Mouse (Mus musculus) erythroblast, embryonic 14.5 days (primary cell): ENCODE measurements around the gene Sept8. TPM values are rescaled to one million over a fixed set of nuclear protein-coding genes. Genes with fewer than 3 reads are reported as not detected.

Experiments
- H3K27me3 ChIP-seq: 2 replicates; pipeline ENCODE4 v1.6.1; 2012; ENCODE audit warnings: inconsistent platforms; ENCODE audit not compliant: control insufficient read depth
- H3K36me3 ChIP-seq: 2 replicates; pipeline ENCODE4 v1.6.1; 2012; ENCODE audit warnings: mild to moderate bottlenecking, inconsistent platforms; ENCODE audit not compliant: control insufficient read depth
- H3K4me1 ChIP-seq: 2 replicates; pipeline ENCODE4 v1.6.1; 2012; ENCODE audit warnings: inconsistent platforms; ENCODE audit not compliant: control insufficient read depth
- H3K4me3 ChIP-seq: replicated peaks from 2 replicates; pipeline ENCODE3; 2012; ENCODE audit warnings: moderate library complexity, mild to moderate bottlenecking, inconsistent platforms
- H3K9me3 ChIP-seq: 2 replicates; pipeline ENCODE4 v1.6.1; 2012; ENCODE audit warnings: low read length, inconsistent platforms, mixed read lengths; ENCODE audit not compliant: control insufficient read depth
- GATA1 ChIP-seq: IDR thresholded peaks from 2 replicates; pipeline ENCODE4 v1.6.1; 2012; ENCODE audit warnings: low read length, inconsistent platforms, mixed read lengths
- TAL1 ChIP-seq: IDR thresholded peaks from 3 replicates; pipeline ENCODE4 v1.6.1; 2012; ENCODE audit warnings: low read length, inconsistent platforms, mixed read lengths
- polyA plus RNA-seq: library from polyadenylated mRNA; stranded (reverse); fragments of >175 nt; gene quantifications from 2 replicates; pipeline ENCODE4 v1.2.3, GENCODE M21; 2012

Gene Sept8
- polyA plus RNA-seq, 1 experiment = 7.8 TPM

DNA sequence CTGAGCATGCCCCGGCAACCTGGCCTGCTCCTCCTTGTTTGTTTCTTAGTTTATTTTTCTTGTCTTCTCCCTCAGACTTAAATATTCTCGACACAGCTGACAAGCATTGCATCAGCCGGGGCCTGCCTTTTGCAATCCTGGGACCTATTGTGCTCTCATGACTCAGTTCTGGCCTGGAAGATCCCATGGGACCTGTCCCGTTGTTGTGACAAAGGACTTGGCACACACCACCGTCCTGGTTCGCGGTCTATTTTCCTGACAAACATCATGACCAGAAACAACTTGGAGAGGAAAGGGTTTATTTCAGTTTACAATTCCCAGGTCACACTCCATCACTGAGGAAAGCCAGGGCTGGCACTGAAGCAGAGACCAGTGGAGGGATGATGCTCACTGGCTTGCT is 10.9 kb upstream of the Sept8 start:
- H3K4me1 ChIP-seq = peaks cover 2% of the 10 kb centered on the region
- TF ChIP-seq GATA1 (no peak), TAL1 (no peak)
- H3K27me3 ChIP-seq = peaks cover 3% of the 10 kb centered on the region
- H3K9me3 ChIP-seq = no peaks in the 10 kb centered on the region
- H3K36me3 ChIP-seq = no peaks in the 10 kb centered on the region
- H3K4me3 ChIP-seq = no peak overlapping the region

DNA sequence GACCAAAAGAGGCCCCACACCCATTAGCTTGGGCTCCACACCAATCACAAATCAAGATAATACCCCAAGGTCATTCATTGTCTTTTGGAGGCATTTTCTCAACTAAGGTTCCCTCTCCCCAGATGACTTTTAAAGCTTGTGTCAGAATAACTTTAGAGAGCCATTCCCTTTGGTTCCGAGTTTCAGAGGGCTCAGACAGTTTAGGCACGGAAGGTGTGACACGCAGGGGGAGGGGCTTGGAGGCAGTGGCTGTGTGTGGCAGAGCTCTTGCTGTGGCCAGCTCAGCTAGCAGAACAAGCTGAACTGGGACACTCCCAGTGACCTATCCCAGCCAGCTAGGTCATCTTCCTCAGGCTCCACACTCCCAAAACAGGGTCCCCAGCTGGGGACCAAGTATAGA is 10.5 kb upstream of the Sept8 start:
- H3K4me1 ChIP-seq = peaks cover 2% of the 10 kb centered on the region
- no peak overlapping the region for H3K4me3 ChIP-seq
- no peaks in the 10 kb centered on the region for H3K36me3 ChIP-seq
- H3K27me3 ChIP-seq = peaks cover 3% of the 10 kb centered on the region
- no peaks in the 10 kb centered on the region for H3K9me3 ChIP-seq
- TF ChIP-seq TAL1 (no peak), GATA1 (no peak)

GRCm38 (mm10) chr11:53510351-53510750 is 8.7 kb upstream of the Sept8 start:
- no peak overlapping the region for H3K4me3 ChIP-seq
- H3K4me1 ChIP-seq = peaks cover 2% of the 10 kb centered on the region
- no peak for TF ChIP-seq GATA1
- TF ChIP-seq TAL1 = no peak
- no peaks in the 10 kb centered on the region for H3K36me3 ChIP-seq
- H3K9me3 ChIP-seq = no peaks in the 10 kb centered on the region
- H3K27me3 ChIP-seq = peaks cover 3% of the 10 kb centered on the region

- Histone ChIP-seq H3K27me3 (no peaks in the 10 kb centered on the region), H3K4me1 (peaks cover 62% of the 10 kb centered on the region), H3K36me3 (peaks cover under 1% of the 10 kb centered on the region), H3K4me3 (peak overlapping the region; percentile 12), H3K9me3 (no peaks in the 10 kb centered on the region)
- TF ChIP-seq GATA1 = no peak
- TF ChIP-seq TAL1 = no peak
Observed at GRCm38 (mm10) chr11:53516775-53517627, 2.1 kb upstream of the Sept8 start.

GRCm38 (mm10) chr11:53518759-53519158 is 298 bp upstream of the Sept8 start:
- no peaks in the 10 kb centered on the region for H3K27me3 ChIP-seq

DNA sequence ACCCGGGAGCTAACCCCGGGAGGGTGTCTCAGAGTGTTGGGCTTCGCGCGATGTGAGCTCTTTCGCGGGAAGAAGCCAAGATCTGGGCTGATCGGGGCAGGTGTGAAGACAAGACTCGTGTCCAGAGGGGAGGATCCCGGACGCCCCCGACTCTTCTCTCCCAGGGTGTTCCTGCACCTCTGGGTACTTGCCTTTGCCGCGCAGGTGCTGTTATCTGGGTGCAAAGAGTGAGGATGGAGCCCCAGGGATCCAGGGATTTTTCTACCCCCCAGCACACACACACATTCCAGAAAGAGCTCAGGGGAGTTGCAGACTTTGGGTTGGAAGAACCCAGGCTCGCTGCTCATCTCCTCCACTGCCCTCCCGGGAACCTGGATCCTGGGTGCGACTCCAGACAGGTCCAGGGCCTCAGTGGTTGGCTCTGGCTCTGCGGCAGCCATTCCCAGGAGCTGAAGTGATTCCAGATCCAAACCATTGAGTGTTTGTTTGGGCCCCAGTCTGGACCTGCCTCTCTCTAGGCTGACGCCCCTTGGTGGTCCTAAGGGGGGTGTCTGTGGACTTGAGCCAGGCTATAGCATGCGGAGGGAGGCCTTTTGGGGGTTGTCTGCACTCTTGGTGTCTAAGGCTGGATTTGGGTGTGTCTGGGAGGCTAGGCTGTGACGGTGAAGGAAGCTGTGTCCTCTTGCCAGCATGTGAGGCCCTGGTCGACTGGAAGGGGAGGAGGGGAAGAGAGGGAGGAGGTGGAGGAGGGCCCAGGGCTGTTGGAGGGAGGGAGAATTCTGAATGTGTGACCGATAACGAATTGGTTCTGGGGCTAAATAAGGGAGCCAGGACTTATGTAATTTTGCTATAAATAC is 1.3 kb downstream of the Sept8 start:
- Histone ChIP-seq H3K27me3 (no peaks in the 10 kb centered on the region), H3K36me3 (peaks cover 33% of the 10 kb centered on the region), H3K9me3 (no peaks in the 10 kb centered on the region), H3K4me1 (peaks cover 95% of the 10 kb centered on the region), H3K4me3 (peak overlapping the region; percentile 77)
- TF ChIP-seq GATA1 (no peak), TAL1 (no peak)

More at GRCm38 (mm10) chr11:53518759-53519158, 298 bp upstream of the Sept8 start:
- Histone ChIP-seq H3K9me3 (no peaks in the 10 kb centered on the region), H3K4me1 (peaks cover 79% of the 10 kb centered on the region), H3K36me3 (peaks cover 18% of the 10 kb centered on the region), H3K4me3 (peak overlapping the region; percentile 77)
- peak; percentile 21; the same call in 1 of the 2 replicates for TF ChIP-seq GATA1
- peak; percentile 38; the same call in 1 of the 3 replicates for TF ChIP-seq TAL1

DNA sequence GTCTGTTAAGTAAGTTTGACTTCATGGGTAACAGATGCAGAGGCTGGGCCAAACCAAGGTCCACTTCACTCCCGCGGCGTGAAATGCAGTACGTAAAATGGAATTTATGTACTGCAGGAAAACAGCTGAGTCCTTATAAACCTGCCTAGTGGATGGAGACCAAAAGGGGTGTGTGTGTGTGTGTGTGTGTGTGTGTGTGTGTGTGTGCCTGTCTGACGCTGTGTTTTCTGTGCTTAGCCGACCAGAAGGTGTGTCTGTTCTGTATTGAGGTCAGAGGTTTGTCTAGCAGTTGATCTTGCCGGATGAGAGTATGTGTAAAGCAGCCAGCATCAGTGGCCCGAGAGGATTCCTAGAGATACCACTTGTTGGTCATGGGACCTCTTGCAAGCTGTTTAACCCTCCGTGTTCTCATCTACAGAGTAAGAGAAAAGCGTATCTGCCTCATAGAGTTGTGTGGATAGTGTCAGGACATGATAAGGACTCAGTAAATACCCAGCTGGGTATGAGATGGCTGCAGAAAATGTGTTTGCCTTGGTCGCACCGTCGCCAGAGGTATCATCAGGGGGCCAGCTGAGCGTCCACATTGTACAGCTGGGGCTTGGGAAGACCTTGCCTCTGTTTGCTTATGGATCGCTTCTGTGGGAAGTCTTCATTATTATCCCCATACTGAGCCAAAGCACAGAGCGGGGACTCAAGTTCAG is 2.2 kb downstream of the Sept8 start:
- no peak for TF ChIP-seq TAL1
- TF ChIP-seq GATA1 = no peak
- Histone ChIP-seq H3K9me3 (no peaks in the 10 kb centered on the region), H3K4me1 (peaks cover 95% of the 10 kb centered on the region), H3K36me3 (peaks cover 43% of the 10 kb centered on the region), H3K27me3 (no peaks in the 10 kb centered on the region), H3K4me3 (peak overlapping the region; percentile 77)

DNA sequence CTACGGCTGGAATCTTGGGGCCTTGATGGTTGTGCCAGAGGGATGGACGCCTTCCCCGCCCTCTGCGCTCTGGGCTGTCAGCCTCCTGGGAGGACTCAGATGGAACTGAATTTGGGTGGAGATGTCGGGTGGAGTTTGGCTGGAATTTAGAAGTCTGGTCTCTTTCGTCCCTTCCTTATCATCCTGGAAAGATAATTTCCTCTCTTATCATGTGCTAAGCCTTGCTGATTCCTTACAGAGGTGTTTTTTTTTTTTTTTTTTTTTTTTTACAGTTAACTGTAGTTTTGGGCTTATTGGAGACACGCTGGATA is 2.7 kb downstream of the Sept8 start:
- no peaks in the 10 kb centered on the region for H3K27me3 ChIP-seq
- H3K4me3 ChIP-seq = peak overlapping the region; percentile 77
- H3K9me3 ChIP-seq = no peaks in the 10 kb centered on the region
- TF ChIP-seq TAL1 (no peak), GATA1 (no peak)
- peaks cover 48% of the 10 kb centered on the region for H3K36me3 ChIP-seq
- H3K4me1 ChIP-seq = peaks cover 95% of the 10 kb centered on the region
